Mouse (Mus musculus): ENCODE results near the gene Olfr106-ps.

Olfr106-ps gene

DNA sequence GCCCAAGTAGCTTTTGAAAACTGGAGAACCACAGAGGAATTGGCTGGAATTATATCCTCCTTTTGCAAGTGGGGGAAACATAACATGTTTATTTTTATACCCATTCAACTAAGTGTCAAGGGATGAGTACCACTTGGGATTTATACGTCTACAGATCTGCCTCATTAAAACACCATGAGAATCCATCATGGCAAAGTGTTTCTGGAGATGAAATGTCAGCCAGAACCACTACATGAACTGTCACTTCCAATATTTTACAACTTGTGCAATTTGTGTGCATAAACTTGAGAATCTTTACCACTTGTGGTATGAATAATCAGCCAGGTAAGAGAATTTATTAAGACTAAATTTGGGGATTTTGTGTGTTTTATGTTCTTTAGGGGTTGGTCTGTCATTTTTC, at the start of gene Olfr106-ps:
Gene Olfr106-ps, plus strand, starts transcription at position 301 of the 400 bp plus-strand sequence.
- DNase-seq (ENCODE audit: low read depth) = no peak

DNA sequence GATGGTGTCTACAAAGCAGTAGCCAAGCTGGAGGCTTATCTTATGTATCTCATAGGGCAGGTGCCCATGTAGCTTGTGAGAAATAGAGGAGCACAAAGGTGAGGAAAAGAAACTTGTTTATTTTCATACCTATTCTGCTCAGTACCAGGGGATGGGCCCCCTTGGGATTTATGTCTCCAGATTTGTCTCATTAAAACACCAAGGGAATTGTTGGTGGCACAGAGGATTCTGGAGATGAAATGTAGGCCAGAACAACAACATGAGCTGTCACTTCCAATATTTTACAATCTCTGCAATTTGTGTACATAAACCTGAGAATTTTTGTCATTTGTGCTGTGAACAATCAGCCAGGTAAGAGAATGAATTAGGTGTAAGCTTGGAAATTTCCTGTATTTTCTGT, 30.9 kb upstream of the Olfr106-ps start, which contains the start of gene Olfr104-ps:
Gene Olfr104-ps, plus strand, starts transcription at position 301 of the 400 bp plus-strand sequence.
- no peak for DNase-seq (ENCODE audit: low read depth)

GRCm38 (mm10) chr17:37378733-37379132, 11.5 kb upstream of the Olfr106-ps start, which contains the start of gene Olfr105-ps:
Gene Olfr105-ps, plus strand, starts transcription at chr17:37379033.
- DNase-seq (ENCODE audit: low read depth) = no peak

GRCm38 (mm10) chr17:37398926-37399325, 8.7 kb downstream of the Olfr106-ps start, which contains the start of gene Olfr107:
Gene Olfr107, plus strand, starts transcription at chr17:37399226.
- DNase-seq (ENCODE audit: low read depth) = no peak

DNA sequence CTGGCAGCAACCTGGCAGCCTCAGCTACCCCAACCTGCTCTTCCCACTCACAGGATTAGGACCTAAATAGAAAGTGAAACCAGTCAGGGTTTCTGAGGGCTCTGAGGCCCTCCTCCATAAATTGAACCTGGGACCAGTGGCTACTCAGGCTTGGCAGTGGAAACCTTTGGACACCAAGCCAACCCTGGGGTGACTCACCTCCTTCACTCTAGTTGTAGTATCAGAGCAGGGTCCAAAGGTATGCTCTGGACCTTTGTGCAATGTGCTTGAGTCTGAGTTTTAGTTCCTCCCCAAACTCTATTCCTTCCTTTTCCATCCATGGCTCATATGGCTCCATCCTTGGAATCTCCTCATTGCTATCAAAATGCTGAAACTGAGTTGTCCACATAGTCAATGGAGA, 23.2 kb downstream of the Olfr106-ps start:
- DNase-seq (ENCODE audit: low read depth) = no peak

DNA sequence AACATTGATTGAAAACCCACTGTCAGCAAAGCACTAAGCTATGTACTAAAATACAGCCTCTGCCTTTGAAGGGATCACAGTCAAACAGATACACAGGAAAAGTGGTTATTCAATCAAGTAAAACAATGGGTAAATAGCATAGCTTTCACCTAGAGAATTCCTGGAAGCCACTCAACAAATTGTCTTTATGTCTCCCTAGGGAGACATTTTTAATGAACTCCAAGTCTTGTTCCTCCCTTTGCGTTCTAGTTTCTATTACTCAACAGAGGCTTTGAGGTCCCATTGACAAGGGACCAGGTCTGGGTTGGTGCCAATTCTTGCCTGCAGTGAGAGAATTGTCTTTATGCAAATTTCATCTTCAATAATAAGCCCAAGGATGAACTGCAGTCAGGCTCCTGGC, 55.0 kb downstream of the Olfr106-ps start, which contains the start of gene Olfr108:
Gene Olfr108, plus strand, starts transcription at position 301 of the 400 bp plus-strand sequence.
- DNase-seq (ENCODE audit: low read depth) = no peak

Measured in fibroblast of lung, adult 2 months (primary cell).